Mouse (Mus musculus): Measurements from ENCODE around the gene Gm47995.
"Not testable (repeated sequence)": the region's sequence is repeated elsewhere in the genome, so short reads cannot be mapped to it uniquely, and the experiment has no call there.

Gm47995 gene

GRCm38 (mm10) chr1:151198120-151198519 is at the start of gene Gm47995:
TSS of gene Gm47995 (plus strand) at chr1:151198448.
- DNase-seq (ENCODE audit: extremely low read depth, low read depth), result peak; percentile 73

- no peak for DNase-seq (ENCODE audit: extremely low read depth, low read depth)
Measured at GRCm38 (mm10) chr1:151150211-151150610, 48.0 kb upstream of the Gm47995 start.

- no peak for DNase-seq (ENCODE audit: extremely low read depth, low read depth)
Measured at GRCm38 (mm10) chr1:151151089-151151488, 47.2 kb upstream of the Gm47995 start.

GRCm38 (mm10) chr1:151153056-151153652 is 45.1 kb upstream of the Gm47995 start:
- no peak for DNase-seq (ENCODE audit: extremely low read depth, low read depth)

- DNase-seq (ENCODE audit: extremely low read depth, low read depth), result not testable (repeated sequence)
Measured at GRCm38 (mm10) chr1:151154131-151154530, 44.1 kb upstream of the Gm47995 start.

- DNase-seq (ENCODE audit: extremely low read depth, low read depth), result no peak
Measured at GRCm38 (mm10) chr1:151156129-151156528, 42.1 kb upstream of the Gm47995 start.

GRCm38 (mm10) chr1:151156777-151157632 is 41.2 kb upstream of the Gm47995 start:
- DNase-seq (ENCODE audit: extremely low read depth, low read depth), result no peak

GRCm38 (mm10) chr1:151157963-151158856 is 40.0 kb upstream of the Gm47995 start:
- DNase-seq (ENCODE audit: extremely low read depth, low read depth), result no peak

GRCm38 (mm10) chr1:151158857-151159510 is 39.3 kb upstream of the Gm47995 start:
- DNase-seq (ENCODE audit: extremely low read depth, low read depth), result no peak

- DNase-seq (ENCODE audit: extremely low read depth, low read depth), result no peak
Measured at GRCm38 (mm10) chr1:151166031-151166430, 32.2 kb upstream of the Gm47995 start.

GRCm38 (mm10) chr1:151167297-151168047 is 30.8 kb upstream of the Gm47995 start:
- DNase-seq (ENCODE audit: extremely low read depth, low read depth), result no peak

- DNase-seq (ENCODE audit: extremely low read depth, low read depth), result no peak
Measured at GRCm38 (mm10) chr1:151168637-151169036, 29.6 kb upstream of the Gm47995 start.

GRCm38 (mm10) chr1:151171572-151172461 is 26.4 kb upstream of the Gm47995 start:
- DNase-seq (ENCODE audit: extremely low read depth, low read depth), result no peak

- DNase-seq (ENCODE audit: extremely low read depth, low read depth), result peak; percentile 36
Measured at GRCm38 (mm10) chr1:151177030-151177936, 21.0 kb upstream of the Gm47995 start.

GRCm38 (mm10) chr1:151177937-151178271 is 20.3 kb upstream of the Gm47995 start:
- no peak for DNase-seq (ENCODE audit: extremely low read depth, low read depth)

- DNase-seq (ENCODE audit: extremely low read depth, low read depth), result no peak
Measured at GRCm38 (mm10) chr1:151178505-151179083, 19.7 kb upstream of the Gm47995 start.

- DNase-seq (ENCODE audit: extremely low read depth, low read depth), result no peak
Measured at GRCm38 (mm10) chr1:151180167-151180566, 18.1 kb upstream of the Gm47995 start.

- DNase-seq (ENCODE audit: extremely low read depth, low read depth), result not testable (repeated sequence)
Measured at GRCm38 (mm10) chr1:151182266-151182665, 16.0 kb upstream of the Gm47995 start, which contains the start of gene Gm47985. TSS of gene Gm47985 (plus strand) at chr1:151182537.
